Mouse (Mus musculus) monocyte, adult 5-6 weeks (primary cell): ENCODE results near the gene Spesp1. TPM values are rescaled to one million over a fixed set of nuclear protein-coding genes. Genes with fewer than 3 reads are reported as not detected.

Source experiments
- ATAC-seq: fragments of 153-309, 156-312 bp; replicated peaks from 2 replicates; pipeline ENCODE4 v1.8.0; 2017; ENCODE audit warnings: mild to moderate bottlenecking; ENCODE audit not compliant: low TSS enrichment, insufficient number of reproducible peaks, severe bottlenecking, poor library complexity, low FRiP score
- total RNA-seq: library from RNA; stranded (forward); fragments of 200-1000, 200-491, 200-594 nt; gene quantifications from 3 replicates; pipeline ENCODE4 v1.2.3, GENCODE M21; 2017

The Spesp1 gene
- total RNA-seq, result not detected in 3 replicates

GRCm38 (mm10) chr9:62281991-62282390 is at the start of gene Spesp1:
TSS of gene Spesp1 (minus strand) at chr9:62282208.
- no peak for ATAC-seq

- no peak for ATAC-seq
Measured at GRCm38 (mm10) chr9:62325965-62326364, 44.0 kb upstream of the Spesp1 start.

- no peak for ATAC-seq
Measured at GRCm38 (mm10) chr9:62323816-62324215, 41.8 kb upstream of the Spesp1 start.

GRCm38 (mm10) chr9:62318729-62319128 is 36.7 kb upstream of the Spesp1 start:
- no peak for ATAC-seq

- ATAC-seq, result no peak
Measured at GRCm38 (mm10) chr9:62315556-62315955, 33.5 kb upstream of the Spesp1 start.

- ATAC-seq, result no peak
Measured at GRCm38 (mm10) chr9:62296891-62297290, 14.9 kb upstream of the Spesp1 start.

- ATAC-seq, result 0 out of 2 replicates have a peak, but pooled peaks have one; percentile 59
Measured at GRCm38 (mm10) chr9:62295006-62295698, 13.1 kb upstream of the Spesp1 start.

- no peak for ATAC-seq
Measured at GRCm38 (mm10) chr9:62287633-62288025, 5.6 kb upstream of the Spesp1 start.

- ATAC-seq, result peak; percentile 73; the same call in 1 of the 2 replicates
Measured at GRCm38 (mm10) chr9:62286967-62287632, 5.1 kb upstream of the Spesp1 start.

- no peak for ATAC-seq
Measured at GRCm38 (mm10) chr9:62284266-62284665, 2.3 kb upstream of the Spesp1 start.

- no peak for ATAC-seq
Measured at GRCm38 (mm10) chr9:62276899-62277298, 5.1 kb downstream of the Spesp1 start.

GRCm38 (mm10) chr9:62270775-62271399 is 11.1 kb downstream of the Spesp1 start:
- no peak for ATAC-seq

- ATAC-seq, result no peak
Measured at GRCm38 (mm10) chr9:62269161-62269560, 12.8 kb downstream of the Spesp1 start.

GRCm38 (mm10) chr9:62265278-62265677 is 16.7 kb downstream of the Spesp1 start:
- no peak for ATAC-seq

- no peak for ATAC-seq
Measured at GRCm38 (mm10) chr9:62263652-62264051, 18.4 kb downstream of the Spesp1 start.

GRCm38 (mm10) chr9:62261406-62261805 is 20.6 kb downstream of the Spesp1 start:
- no peak for ATAC-seq

GRCm38 (mm10) chr9:62261006-62261405 is 21.0 kb downstream of the Spesp1 start:
- no peak for ATAC-seq

- no peak for ATAC-seq
Measured at GRCm38 (mm10) chr9:62258005-62258404, 24.0 kb downstream of the Spesp1 start.

GRCm38 (mm10) chr9:62255896-62256576 is 26.0 kb downstream of the Spesp1 start:
- no peak for ATAC-seq
